Mouse (Mus musculus): ENCODE results near the gene Zfp13.
A peak's percentile ranks its signal among the peaks of the same experiment; 100 is the strongest.

DNA sequence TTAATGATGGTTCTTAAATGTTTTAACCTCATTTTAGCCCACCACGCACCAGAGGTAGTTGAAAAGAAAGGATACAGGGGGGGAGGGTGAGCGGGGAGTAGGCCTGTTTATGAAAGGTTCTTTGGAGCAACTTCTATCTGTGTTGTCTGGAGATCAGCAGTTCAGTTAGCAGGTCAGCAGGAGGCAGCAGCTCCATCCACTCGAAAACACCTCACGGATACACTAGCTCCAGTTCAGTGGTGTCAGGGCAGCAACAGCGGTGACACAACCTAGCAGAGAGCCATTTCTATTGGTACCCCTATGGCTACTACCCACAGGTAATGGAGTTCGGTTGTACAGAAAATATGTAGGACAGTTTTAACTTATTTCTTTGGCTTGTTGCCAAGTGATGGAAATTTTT lies 29.3 kb downstream of the Zfp13 start:
- TF ChIP-seq JUND (conservative IDR thresholded peaks at IDR 0.05; ENCODE audit: low read depth, low read length) (no peak), ZC3H11A (IDR thresholded peaks at IDR 0.05; ENCODE audit: low read depth, low read length) (peak; percentile 54), EP300 (IDR thresholded peaks at IDR 0.05; ENCODE audit: low read length) (no peak), MYC (IDR thresholded peaks at IDR 0.05; ENCODE audit: low read depth, low read length) (no peak), MXI1 (IDR thresholded peaks at IDR 0.05; ENCODE audit: low read depth, low read length) (no peak), POLR2A (IDR thresholded peaks at IDR 0.05; ENCODE audit: low read depth, low read length) (no peak), TBP (conservative IDR thresholded peaks at IDR 0.05; ENCODE audit: low read depth, low read length) (no peak), PAX5 (IDR thresholded peaks at IDR 0.05; ENCODE audit: low read length) (no peak)

Measured in CH12.LX (cell line).